In genomic region chr17:79244121-79244520, GRCm38 (mm10) we compare ENCODE assay signal across 14 mouse cellular contexts.
"Had no signal": no experiment of that assay in that cellular context is flagged by ENCODE, and none has a peak within 500 bp of the region (broad histone marks: within the 10 kb centered on the region; RNA-seq: fewer than 3 reads in every experiment).

No protein-coding gene starts in this region.

- ATAC-seq: midbrain, embryonic 16.5 days had no signal

- DNase-seq: lung, adult 18-20 months; lung, embryonic 14.5 days; lung, postnatal 10 days; lung, postnatal 4 days; midbrain, embryonic 14.5 days; retina, postnatal 1 day; right cerebral cortex, adult 18-20 months; right cerebral cortex, postnatal 25 days; right cerebral cortex, postnatal 4 days; spleen, adult 18-20 months; thymus, adult 18-20 months; thymus, postnatal 14 days; thymus, postnatal 36 days had no signal
